Mouse (Mus musculus) gastrocnemius, postnatal 25 days (tissue): ENCODE measurements at regions not wholly inside any gene's neighbourhood (a gene's known extent, or its start where the extent isn't known, plus 50 kb on each side); places are given as distances from the start of the nearest gene placed in this dataset.

Source experiments
- DNase-seq: peaks from one replicate; pipeline ENCODE4 v3.0.0; 2022

DNA sequence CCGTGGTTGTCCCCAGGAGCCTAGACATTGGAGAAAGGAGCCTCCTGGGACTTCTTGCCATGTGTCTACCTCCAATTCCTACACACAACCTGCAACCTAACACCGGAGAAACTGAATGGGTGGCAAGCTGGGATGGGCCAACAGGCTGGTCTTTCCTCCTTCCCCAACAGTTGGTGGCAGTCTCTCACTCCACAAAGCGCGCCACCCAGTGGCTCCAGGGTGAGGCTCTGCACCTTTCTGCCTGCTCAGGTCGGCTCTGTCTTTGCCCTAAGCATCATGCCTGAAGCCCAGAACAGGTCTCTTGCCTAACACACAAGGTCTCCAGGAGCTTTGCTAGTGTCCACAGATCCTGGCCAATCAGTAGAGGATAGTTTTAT, 166.0 kb downstream of the Inhbb start:
- DNase-seq = no peak

DNA sequence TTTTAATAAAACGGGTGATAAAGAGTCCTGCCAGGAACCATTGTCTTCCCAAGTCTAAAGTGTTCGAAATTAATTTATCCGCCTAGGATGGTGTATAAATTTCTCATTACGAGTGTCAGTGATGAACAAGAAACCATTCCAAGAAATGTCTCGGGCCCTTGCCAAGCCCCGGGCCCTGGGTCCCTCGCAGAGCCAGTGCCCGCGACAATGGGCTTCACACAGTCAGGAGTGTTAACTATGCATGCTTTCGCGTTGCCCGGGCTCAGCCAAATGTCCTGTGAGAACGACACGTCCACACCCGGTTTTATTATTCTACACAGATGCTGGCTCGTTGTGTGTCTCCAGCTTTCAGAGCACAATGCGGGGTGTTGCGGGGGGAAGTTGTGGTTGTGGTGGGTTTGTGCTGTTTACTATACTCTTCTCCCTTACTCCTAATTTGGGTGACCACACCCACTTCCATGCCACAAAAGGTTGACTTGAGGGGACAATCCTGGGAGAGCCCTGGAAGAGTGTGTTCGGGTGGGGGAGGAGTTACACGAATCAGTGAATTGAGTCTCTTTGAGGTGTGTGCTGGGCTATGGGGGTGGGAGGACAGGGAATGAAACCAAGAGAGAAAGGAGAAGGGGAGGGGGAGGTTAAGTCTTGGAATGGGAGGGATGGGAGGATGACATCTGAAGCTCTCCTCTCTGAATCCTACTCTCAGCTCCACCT, 166.5 kb downstream of the Inhbb start:
- DNase-seq = no peak

DNA sequence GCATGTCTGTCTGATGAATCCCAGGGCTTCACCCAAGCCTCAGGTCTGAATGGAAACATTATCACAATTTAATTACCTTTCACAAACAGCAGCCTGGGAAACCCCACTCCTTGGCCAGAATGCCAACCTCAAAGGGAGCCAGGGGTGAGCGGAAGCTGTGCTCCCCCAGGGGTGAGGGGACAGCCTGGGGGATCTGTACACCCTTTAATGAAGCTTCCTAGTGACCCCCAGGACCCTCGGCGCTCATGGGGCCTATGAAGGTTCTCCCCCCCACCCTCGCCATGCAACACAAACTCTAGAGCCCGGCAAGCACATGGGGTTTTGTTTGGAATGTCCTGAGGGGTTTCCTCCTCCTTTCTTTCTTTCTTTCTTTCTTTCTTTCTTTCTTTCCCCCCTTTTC, 167.1 kb downstream of the Inhbb start:
- DNase-seq = no peak

DNA sequence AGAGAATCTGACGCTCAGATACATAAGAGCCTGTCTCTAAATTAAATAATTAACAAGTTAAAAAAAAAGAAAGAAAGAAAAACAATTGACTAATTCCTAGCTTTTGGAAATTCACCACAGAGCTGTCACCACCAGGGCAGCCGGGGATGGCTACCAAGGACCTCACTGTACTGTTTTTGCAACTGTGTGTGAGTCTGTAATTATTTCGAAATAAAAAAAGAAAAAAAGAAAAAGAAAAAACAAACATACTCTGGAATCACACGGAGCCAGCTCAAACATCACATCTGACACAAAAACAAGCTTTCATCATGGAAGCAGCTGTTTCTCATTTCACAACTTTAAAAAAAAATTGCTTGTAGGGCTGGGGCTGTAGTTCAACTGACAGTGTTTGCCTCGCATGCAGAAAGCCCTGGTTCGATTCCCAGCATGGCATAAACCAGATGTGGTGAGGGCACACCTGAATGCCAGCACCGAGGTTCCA, 168.6 kb downstream of the Inhbb start:
- peak; percentile 10 for DNase-seq

DNA sequence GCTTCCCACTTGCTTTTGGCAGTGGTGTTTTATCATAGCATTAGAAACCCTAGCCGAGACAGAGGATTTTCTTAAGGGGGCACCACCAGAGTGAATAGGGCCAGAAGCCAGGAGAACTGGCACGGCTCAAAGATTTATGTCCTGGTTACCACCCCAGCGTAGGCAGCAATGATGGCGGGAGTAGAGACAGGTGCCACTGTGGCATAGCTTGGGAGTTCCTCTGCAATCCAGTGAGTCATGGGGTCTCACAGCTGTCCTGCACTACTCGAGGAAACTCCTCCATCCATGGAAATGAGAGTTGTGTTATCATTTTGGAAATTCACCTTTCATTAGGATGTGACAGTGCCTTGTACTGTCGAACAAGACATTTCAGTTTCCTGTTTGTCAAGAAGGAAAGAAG, 169.6 kb downstream of the Inhbb start:
- DNase-seq = no peak

DNA sequence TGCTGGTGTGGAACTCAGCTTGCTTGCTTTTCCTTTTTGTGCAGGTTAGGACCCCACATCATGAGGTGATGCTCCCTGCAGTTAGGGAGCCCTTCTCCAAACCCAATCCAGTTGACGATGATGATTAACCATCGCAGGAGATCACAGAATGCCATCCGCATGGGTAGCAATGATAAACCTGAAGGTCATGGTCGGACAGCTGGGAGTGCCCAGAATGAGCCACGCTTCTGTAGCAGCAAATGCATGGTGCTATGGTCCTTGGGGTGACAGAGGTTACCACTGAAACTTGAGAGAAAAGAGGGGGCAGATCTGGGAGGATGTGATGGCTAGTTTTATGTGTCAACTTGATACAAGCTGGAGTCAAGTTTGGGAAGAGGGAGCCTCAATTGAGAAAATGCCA, 170.3 kb downstream of the Inhbb start:
- no peak for DNase-seq

DNA sequence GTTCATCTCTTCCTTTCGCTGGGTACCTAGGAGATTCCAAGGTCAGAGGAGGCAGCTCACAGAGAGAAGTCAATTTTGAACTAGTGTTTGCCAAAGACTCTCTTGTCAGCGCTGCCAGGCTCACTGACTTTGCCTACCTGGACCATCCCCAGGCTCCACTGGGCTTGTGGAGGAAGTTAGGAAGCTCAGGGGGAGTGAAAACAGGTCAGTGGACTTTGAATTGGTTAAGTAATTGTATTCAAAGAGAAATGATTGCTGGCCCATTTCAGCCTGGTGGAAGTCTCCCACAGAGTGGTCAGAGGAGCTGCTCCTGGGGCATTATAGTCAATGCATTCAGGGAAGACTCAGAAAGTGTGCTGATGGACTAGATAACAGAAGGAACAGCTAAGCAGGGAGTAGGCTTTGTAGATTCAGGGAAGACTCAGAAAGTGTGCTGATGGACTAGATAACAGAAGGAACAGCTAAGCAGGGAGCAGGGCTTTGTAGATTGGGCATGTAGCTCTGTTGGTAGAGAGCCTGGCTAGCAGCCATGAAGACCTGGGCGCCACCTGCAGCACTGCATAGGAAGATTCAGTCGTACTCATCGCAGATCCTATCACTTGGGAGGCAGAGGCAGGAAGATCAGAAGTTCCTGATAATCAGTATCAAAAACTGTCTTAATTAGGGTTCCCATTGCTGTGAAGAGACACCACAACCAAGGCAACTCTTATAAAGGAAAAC, 173.1 kb downstream of the Inhbb start:
- no peak for DNase-seq

DNA sequence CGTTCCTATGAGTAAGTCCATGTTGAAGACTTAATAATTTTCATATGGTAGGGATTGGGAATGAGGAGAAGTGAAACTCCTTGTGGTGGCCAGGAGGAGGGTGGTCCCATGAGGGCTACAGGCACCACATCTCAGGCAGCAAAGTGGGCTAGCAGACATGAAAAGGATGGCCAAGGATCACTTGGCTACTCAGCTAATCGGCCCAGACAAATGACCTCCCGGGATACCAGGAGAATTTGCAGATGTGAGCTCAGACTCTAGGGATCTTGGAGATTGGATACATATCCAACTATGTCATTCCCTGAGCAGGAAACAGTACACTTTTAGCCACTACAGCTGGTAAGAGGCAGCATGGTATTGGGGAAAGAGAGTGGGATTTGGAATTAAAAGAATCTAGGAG, 174.9 kb downstream of the Inhbb start:
- no peak for DNase-seq

DNA sequence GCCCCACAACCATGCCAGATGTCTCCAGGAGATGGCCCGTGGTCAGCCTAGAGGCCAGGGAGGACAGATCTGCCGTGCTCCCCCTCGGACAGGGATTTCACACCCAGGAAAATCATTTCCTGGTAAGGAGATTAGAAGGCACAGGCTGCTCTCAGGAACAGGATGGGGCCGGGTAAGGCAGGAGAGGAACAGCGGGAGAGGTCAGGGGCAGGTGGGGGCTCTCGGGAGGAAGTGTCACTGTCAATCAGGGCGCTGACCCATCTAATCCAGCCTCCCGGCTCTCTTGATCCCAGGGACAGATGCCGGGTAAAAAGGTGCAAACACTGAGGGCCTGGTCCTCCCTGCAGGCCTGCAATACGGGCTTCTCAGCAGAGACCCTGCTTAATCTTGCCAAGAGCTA, 183.6 kb downstream of the Inhbb start:
- no peak for DNase-seq

DNA sequence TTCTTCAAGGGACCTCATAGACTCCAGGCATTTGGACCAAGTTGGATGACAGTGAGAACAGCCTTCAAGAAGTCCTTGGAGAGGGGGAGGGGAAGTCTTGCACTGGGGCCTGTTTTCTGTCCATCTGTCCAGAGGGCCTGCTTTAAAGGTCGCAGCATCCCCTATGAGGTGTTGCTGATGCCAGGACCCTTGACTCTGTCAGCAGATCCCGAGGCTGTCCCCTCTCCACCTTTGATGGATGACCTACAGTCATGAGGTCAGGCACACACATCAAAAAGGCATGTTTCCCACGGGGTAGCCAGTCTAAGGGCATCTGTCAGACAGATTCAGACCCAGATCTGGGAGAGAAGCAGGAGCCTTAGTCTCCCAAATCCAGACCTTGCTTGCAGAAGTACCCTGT, 183.4 kb upstream of the Gli2 start:
- DNase-seq = no peak

DNA sequence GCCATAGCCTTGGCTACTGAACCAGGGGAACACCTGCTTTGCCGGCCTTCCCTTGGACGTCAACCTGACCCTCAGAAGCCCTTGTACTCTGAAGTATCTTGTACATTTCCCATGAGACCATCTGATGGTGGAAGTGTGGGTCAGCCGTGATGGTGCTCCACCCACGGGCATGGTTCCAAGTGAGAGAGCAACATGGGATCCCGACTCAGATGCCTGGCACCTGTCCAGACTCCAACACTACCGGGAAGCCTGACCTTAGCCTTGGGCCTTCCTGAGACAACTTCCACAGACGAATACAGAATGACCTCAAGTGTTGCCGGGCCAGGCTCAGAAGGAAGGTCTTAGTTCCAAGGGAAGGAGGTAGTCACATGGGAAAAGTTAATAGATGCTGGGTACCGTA, 181.0 kb upstream of the Gli2 start:
- peak; percentile 25 for DNase-seq

DNA sequence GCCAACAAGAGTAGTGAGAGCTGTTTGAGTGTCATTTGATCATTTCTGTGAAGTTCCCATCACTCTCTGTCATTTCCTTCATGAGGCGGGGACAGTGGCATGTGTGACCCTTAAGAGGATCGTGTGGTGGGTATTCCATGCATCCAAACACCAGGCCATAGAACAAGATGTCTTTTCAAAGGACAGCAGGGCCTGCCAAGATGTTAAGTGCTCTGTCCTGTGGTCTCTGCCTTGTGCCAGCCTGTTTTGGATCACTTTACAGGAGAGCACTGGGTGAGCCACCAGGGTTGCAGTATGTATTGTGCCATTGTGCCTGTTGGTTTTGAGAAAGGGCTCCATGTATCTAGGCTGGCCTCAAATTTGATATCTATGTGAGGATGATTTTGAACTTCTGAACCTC, 173.6 kb upstream of the Gli2 start:
- DNase-seq = no peak

DNA sequence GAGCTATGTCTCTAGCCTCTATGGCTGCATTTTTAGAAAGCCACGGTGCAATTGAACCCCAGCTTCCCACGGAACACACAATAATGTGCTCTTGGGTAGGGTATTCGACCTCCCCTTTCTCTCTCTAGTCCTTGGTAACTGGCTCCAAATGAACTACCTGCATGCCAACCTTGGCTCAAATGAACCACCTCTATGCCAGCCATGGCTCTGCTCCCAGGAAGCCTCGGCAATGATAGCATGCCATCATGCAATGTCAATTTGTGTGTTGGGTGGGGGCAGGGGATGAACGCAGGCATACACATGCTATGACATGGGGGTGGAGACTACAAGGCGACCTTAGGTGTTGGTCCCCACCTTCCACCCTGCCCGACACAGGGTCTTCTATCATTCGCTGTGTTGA, 170.5 kb upstream of the Gli2 start:
- DNase-seq = no peak

DNA sequence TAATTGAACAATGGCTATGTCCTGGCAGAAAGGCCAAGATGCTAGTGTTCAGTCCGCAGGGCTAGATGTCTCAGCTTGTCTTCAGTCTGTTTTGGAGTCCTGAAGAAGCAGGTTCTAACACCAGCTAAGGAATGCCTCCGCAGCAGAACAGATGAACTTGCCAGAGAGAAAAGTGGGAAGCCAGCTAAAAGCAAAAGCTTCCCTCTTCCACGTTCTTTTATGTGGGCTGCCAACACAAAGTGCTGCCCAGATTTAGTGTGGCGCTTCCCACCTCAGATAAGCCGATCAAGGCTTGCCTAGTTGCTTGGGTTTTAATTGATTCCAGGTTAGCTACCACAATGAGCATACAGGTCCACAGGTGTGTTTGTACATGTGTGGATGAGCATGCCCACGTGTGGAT, 168.5 kb upstream of the Gli2 start:
- DNase-seq = no peak

DNA sequence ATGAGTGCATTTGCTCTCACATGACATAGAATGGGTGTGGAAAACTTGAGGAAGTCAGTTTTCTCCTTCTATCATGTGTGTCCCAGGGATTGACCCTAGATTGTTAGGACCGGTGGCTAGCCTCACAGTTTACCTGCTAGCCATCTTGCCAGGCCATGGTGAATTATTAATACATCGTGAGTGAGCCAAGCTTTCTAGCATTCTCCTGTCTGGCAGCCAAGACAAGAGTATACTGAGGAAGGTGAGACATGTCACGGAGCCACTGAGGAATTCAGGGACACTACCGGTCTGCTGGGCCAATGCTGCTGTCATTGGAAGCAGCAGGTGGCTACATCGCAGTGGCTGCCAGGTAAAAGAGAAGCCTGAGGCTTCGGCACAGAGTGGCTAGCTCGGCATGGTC, 167.6 kb upstream of the Gli2 start:
- no peak for DNase-seq

DNA sequence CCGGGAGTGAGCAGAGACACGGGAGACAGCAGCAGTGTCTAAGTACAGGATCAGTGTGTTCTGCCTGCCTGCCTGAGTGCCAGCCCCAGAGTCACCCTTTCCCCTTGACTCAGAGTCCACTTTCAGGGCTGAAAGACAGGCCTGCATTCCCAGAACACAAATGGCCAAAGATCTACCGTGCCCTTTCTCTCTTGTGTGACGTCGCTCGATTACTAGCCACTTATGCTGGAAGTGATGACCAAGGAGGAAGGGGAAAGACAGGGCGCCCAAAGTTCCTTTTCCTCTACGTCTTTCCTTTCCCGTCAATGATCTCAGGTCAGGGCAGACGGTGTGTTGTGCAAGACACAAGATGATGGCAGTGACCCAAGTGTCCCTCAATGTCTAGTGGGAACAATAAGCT, 166.4 kb upstream of the Gli2 start:
- DNase-seq = no peak

DNA sequence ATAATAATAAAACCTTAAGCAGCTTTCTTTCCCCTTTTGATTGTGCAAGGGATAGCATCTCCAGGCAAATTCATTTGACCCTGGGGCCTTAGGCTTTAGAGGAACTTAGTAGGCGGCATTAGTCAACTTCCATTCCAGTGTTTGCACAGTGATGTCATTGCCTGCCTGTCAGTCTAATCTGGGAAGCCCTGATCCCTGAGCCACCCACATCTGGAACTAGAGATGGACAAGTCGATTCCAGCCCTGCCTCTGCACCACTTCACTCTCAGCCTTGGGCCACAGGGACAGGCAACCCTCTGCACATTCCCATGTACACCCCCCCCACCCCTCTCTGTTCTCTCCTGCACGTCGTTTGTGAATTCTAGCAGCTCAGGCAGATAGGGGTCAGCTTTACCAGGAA, 164.0 kb upstream of the Gli2 start:
- DNase-seq = no peak

DNA sequence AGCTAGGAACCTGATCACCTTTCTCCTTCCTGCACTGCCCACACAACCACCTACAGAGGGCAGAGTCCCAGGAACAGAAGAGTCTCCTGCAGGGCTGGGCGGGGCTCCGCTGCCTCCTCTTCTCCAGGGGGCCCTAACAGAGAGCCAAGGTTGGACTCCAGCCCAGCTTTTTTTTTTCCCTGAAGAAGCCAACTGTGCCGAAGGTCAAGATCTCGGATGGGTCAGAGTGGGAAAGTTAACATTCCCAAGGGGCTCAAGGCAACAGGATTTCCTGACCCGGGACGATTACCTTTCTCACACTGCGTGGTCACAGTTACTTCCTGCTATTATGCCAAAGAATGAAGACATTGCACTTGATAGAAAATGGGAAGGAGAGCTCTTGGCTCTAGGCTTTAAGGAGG, 156.2 kb upstream of the Gli2 start:
- DNase-seq = no peak

DNA sequence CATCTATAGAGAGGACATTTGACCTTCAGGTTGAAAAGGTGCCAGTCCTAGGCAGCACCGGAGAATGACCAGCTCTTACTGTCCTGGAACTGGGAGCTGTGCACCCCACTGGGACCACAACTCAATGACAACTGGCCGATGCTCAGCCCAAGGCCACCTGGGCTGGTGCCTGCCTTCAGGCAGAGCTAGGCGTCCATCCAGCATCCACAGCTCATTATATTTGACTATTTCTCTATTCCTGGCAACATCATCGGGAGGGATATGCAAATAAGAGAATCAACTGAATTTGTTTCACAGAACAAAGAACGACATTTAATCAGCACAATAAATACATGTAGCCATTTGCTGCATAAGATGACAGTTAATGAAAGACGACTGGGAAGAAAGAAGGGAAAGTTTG, 149.0 kb upstream of the Gli2 start:
- DNase-seq = no peak

DNA sequence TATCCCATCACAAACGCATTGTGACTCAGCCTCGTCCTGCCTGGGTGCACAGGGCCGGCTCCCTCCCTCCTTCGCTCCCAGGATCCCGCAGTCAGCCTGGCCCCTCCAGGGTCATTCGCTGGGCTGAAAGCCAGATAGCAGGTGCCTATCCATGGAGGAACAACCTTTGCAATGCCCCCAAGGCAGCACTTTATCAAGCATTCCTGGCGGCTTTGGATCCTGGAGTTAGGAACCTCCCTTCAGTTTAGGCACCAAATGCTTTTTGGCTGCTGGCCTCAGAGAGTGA, 143.9 kb upstream of the Gli2 start:
- no peak for DNase-seq

DNA sequence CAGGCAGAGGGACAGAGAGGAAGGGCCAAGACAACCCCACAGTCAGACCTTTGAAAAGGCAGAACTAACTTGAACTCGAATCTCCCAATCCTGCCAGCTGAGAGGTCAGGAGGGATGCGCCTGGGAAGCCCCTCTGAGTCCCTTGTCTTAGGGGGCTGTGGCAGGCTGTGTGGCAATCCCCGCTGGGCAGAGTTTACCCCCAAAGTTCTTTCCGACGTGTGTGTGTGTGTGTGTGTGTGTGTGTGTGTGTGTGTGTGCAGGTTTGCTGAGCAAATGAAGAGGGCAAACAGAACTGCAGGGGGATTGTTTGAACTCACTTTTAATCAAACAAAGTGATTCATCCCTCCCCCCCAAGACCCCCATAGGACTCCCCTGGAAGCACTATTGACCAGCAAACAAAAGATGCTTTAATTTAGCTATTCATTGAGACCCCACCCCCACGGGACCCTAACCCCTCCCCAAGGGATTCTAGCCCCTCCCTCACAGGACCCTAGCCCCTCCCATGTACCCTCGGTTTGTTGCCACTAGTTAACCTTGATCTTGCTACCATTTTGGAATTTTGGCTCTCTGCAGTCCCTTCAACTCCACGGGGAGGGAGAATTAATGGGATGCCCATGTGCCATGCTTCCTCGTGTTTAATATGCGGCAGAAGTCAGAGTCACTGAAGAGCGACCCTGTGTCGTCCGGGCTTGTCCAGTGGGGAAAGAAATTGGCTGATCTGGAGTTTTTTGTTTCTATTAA, 143.4 kb upstream of the Gli2 start:
- no peak for DNase-seq

DNA sequence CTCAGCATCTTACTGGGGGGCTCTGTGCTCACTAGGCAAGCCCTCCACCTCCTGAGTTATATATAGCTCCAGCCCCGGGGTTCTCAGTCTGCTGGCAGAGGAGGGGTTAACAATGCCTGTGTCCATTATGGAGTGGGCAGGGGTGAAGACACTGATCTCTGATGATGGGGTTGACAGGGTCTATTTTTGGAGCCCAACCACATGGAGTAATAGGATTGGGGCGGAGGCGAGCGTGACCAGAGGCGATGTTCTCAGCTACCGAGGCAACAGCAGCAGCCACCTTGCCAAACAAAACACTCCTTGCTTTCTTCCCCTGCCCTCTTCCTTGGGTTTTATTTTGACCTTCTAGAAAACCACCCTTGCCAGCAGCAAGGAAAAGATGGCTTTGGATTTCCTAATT, 141.1 kb upstream of the Gli2 start:
- DNase-seq = no peak

DNA sequence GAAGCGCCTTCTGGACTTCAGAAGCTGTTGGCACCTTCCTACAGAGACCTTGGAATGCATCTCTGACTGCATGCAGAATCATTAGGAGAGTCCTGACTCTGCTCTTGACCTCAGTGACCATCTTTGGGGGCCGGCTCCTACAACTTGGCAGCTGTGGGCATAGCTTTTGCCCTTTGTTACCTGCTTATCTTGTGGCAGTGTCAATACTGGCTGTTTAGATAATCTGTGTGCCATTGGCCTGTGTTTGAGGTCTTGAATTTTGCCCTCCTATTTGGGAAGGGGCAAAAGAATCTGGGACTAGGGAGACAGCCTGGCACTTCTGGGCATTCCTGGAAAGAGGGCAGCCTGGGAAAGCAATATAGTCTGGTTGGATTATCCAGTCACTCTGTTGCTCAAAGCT, 137.8 kb upstream of the Gli2 start:
- no peak for DNase-seq
